Mouse (Mus musculus): ENCODE results near the gene Rab34. TPM values are rescaled to one million over a fixed set of nuclear protein-coding genes. Genes with fewer than 3 reads are reported as not detected.

The Rab34 gene
- total RNA-seq, 2 experiments from 2014 or later: 4.2 to 4.5 TPM

DNA sequence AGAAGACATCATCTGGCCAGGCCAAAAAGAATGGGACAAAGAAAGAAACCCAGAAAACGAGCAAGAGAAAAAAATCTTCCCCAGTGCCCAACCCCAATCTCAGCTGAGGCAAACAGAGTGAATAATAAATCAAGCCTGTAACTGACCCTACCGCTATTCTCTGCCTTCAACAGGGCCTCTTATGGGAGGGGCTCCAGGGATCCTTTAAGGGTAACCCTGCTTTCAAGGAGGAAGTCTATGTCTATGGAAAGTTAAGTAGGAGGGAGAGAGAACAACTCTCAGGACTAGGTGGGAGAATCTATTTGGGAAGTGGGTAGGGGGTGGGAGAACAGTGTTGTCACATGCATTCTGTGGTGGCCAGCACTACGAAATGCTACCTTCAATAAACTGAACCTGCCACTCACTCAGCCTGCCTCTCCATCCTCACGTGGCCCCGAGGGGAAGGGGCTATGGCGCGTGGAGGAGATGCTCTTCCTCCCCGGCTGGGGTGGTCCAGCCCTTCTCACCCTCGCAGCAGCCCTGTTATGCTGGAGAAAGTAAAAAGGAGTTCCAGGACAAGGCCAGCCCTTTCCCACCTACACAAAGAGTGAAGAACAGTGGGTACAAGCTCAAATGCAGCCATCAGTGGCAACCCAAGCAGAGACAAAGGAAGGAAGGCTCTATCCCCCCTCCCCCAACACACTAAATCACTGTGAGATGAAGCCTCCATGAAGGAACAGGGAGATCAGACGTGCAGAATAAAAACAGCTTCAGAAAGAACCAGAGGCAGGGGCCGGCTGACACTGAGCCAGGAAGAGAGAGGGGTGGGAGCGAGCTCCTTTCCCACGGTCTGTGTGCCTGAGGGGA lies 17.4 kb downstream of the Rab34 start:
- intact Hi-C loops (cut with DNase I): no loop called here
- no peak for DNase-seq

- no peak for DNase-seq
- intact Hi-C loops (cut with DNase I): no loop called here
Measured at GRCm38 (mm10) chr11:78207190-78207589, 19.0 kb downstream of the Rab34 start.

GRCm38 (mm10) chr11:78209886-78210285 lies 21.7 kb downstream of the Rab34 start:
- intact Hi-C loops (cut with DNase I): no loop called here
- no peak for DNase-seq

DNA sequence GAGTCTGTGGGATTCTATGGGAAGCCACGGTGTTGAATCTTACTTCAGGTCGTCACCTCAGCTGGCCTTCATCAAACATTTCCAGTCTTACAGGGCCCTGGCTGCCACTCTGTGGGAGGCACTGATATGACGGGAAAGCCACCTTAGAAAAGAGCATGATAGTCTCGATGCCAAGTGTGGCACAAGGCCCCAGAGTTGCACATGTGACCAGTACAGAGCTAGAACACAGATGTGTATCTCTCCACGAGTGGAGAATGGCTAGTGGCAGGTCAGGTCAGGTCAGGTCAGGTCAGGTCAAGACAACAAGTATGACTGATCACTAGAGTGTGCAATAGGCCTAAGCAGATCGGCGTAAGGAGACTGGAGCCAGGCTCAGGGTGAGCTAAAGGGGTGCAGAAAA lies 22.4 kb downstream of the Rab34 start:
- intact Hi-C loops (cut with DNase I): no loop called here
- DNase-seq: no peak

DNA sequence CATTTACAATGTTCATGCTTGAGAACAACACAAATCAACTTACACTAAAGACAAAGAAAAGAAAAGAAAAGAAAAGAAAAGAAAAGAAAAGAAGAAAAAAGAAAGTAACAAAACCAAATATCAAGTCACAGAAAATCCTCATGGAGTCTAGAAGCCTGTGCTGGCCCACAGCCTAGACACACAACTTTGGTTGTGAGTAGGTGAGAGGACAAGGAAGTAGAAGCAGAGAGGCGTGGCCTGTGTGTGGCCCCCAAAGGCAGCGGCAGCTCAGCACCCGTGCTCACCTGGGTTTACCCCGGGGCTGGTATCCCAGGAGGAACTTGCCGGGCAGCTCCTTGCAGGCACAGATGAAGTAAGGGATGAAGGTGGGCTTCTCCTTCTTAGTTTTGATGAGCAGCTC lies 23.3 kb downstream of the Rab34 start:
- intact Hi-C loops (cut with DNase I): no loop called here
- DNase-seq: no peak

DNA sequence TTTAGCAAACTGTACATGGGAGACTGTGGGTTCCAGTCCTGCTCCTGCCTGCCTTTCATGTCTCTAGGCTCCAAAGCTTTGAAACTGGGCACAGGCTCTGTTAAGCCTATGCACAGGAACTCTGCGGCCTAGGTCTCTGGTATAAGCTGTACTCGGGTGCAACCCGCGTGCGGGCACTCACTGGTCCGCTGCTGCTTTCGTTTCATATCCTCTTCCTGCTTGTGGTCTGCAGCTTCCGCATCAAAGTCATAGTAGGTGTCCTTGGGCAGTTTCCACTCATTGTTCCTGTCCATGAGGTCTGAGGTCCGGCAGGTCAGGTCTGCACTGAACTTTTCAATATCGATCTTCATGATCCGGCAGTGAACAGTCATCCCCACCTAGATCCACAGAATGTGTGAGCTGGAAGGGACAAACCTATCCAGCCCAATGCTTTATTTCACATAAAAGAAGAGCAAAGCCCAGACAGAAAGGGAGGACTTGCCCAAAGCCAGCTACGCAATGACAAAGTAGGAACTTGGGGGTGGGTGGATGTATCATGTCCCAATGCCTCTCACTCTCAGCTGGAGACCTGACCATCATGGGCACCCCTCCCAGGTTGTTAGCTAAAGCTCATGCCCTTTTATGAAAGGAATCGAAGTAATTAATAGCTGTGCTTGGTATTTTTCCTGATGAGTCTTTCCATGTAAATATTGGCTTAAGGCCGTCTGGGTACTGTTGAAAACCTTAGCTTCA lies 25.0 kb downstream of the Rab34 start:
- intact Hi-C loops (cut with DNase I): no loop called here
- no peak for DNase-seq

DNA sequence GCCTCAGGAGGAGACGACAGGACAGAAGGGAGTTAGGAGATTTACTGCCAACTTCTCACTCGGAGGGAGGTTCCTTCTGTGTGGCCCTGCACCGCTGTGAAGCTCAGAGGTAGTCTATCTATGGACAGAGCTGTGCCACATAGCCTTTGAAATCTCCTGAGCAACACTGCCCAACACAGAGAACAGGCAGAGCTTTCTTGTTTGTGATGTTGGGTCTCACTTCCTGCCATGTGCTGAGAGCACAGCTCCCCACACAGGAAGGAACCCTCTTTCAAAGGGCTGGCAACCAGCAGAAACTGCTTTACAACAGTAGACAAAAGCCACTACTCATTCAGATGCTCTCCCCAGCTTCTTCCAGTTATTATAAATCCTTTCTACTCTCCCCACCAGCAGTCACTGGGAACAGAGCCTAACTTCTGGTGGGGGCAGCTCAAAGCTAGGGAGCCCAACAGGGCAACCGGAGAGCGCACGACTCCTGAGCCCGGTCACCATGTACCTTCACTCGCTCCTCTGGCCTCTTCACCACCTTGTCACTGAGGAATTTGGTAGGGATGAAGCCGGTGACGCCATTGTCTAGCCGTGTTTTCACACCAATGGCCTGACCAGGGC lies 27.6 kb downstream of the Rab34 start:
- no peak for DNase-seq
- intact Hi-C loops (cut with DNase I): no loop called here

DNA sequence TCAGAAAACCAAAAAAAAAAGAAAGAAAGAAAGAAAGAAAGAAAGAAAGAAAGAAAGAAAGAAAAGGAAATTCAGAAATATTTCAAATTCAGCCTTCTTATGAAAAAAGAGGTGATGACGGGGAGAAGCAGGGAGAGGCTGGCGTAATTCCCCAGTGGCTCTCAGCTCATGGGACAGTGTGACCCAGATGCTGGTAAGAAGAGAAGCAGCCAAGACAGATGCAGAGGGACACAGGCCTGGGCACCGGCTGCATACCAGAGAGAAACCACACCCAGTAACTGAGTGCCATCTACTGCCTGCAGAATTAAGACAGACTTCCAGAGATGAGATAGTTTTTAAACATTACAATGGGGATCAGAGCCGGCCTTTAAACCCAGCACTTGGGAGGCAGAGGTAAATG lies 35.4 kb downstream of the Rab34 start:
- DNase-seq: peak in 1 of 2 experiments; percentile 17
- intact Hi-C loops (cut with DNase I): no loop called here

DNA sequence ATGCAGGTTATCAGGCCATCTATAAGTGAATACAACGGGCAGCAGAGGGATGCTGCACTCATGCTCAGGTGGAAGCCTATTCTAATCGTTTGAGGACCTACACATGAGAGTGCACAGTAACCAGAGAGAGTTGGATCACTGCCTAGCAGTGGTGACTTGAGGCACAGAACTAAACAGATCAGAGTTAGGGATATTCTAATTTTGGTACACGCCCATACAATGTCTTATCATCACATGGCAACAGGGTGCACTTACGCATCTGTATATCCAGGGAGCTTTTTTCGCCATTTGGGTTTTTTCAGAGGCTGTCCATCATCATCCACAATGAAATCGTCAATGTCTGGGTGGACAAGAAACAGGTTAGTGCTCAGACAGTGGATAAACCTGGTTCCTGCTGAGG lies 43.3 kb downstream of the Rab34 start:
- no peak for DNase-seq
- intact Hi-C loops (cut with DNase I): no loop called here

DNA sequence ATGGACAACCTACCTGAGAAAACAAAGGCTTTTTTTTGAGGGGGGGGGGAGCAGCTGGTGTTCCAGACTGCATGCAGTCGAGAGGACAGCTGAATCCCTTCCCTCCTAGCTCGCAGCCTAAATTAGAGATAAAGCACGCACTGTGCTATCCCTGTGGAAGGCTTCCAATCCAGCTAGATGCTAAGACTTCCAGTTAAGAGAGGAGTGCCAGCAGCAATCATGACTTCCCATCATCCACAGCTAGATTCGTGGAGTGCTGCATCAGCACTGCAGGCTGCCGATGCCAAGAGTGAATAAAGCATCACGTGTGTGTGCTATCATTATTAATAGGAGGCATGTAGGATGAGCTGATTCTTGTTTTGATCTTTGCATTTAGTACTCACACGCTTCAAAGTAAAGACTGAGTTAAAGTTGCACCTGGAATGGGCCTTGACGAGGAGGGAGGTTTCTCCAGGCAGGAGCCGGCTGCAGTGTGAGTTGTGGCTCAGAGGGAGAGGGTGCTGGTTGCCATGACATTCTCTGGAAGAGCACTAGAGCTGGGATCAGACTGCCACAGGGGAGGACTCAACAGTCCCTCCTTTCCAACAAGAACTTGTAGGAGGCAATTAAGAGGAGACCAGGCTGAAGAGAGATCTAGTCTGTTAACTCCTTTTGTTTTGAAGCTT lies 52.1 kb downstream of the Rab34 start:
- no peak for DNase-seq
- intact Hi-C loops (cut with DNase I): no loop called here

Small RNA genes within 50 kb of the gene (microRNA-seq; reads per million reads assigned to microRNA genes)
- gene Mir7653: 0 reads per million in 2 experiments

Other genes with a start within 250 kb of the Rab34 start
- gene Phf12, start 205.7 kb upstream of the Rab34 start, total RNA-seq (2021): 10 to 100 TPM; 10.7 to 14.1 TPM
- gene Dhrs13, start 156.2 kb upstream of the Rab34 start, total RNA-seq (2021): 1 to 10 TPM in 1 of 2 experiments, under 1 TPM in 1; 0.94 to 1.9 TPM
- gene Flot2, start 150.5 kb upstream of the Rab34 start, total RNA-seq (2021): 10 to 100 TPM; 51.7 to 55.6 TPM
- 10 to 100 TPM; 21.7 to 22.7 TPM for gene Eral1, start 108.0 kb upstream of the Rab34 start, total RNA-seq (2021)
- gene Fam222b, start 93.8 kb upstream of the Rab34 start, total RNA-seq (2021): 1 to 10 TPM; 6.0 to 6.1 TPM
- gene Traf4, start 22.8 kb upstream of the Rab34 start, total RNA-seq (2021): 1 to 10 TPM; 2.2 to 3.2 TPM
- gene Nek8, start 11.8 kb upstream of the Rab34 start, total RNA-seq (2021): under 1 TPM; 0.59 to 0.64 TPM
- gene Tlcd1, start 11.7 kb upstream of the Rab34 start, total RNA-seq (2021): 1 to 10 TPM in 1 of 2 experiments, under 1 TPM in 1; 0.99 to 1.4 TPM
- 100 to 1,000 TPM; 644 to 813 TPM for gene Rpl23a, start 4.8 kb upstream of the Rab34 start, total RNA-seq (2021)
- gene Proca1, start 5.0 kb downstream of the Rab34 start, total RNA-seq (2021): under 1 TPM in 1 of 2 experiments, not detected in 1; 0.74 TPM
- gene Sdf2, start 57.3 kb downstream of the Rab34 start, total RNA-seq (2021): 10 to 100 TPM; 40.7 to 41.1 TPM
- 10 to 100 TPM; 21.9 to 23.1 TPM for gene Supt6, start 57.6 kb downstream of the Rab34 start, total RNA-seq (2021)
- 100 to 1,000 TPM; 212 to 228 TPM for gene 2610507B11Rik, start 73.3 kb downstream of the Rab34 start, total RNA-seq (2021)
- gene BC030499, start 102.4 kb downstream of the Rab34 start, total RNA-seq (2021): under 1 TPM; 0.42 to 0.84 TPM
- 1 to 10 TPM; 2.4 to 4.1 TPM for gene Spag5, start 113.1 kb downstream of the Rab34 start, total RNA-seq (2021)
- gene Aldoc, start 134.5 kb downstream of the Rab34 start, total RNA-seq (2021): 1 to 10 TPM; 1.3 to 1.9 TPM
- 10 to 100 TPM; 20.1 to 21.3 TPM for gene Pigs, start 140.0 kb downstream of the Rab34 start, total RNA-seq (2021)
- 10 to 100 TPM; 10.1 to 16.2 TPM for gene Unc119, start 155.1 kb downstream of the Rab34 start, total RNA-seq (2021)
- under 1 TPM in 1 of 2 experiments, not detected in 1; 0.10 TPM for gene Foxn1, start 198.1 kb downstream of the Rab34 start, total RNA-seq (2021)
- gene Slc13a2, start 233.8 kb downstream of the Rab34 start, total RNA-seq (2021): not detected